Mouse (Mus musculus): ENCODE results near the gene Yes1.
"Not testable (repeated sequence)": the region's sequence is repeated elsewhere in the genome, so short reads cannot be mapped to it uniquely, and the experiment has no call there.

GRCm38 (mm10) chr5:32725397-32725796 lies 114.4 kb downstream of the Yes1 start:
- TF ChIP-seq EP300, CTCF (IDR thresholded peaks at IDR 0.05; ENCODE audit: low read depth): not testable (repeated sequence)
